Mouse (Mus musculus) left cerebral cortex, adult 9 months (tissue): ENCODE results near the gene Casp7.
A peak's percentile ranks its signal among the peaks of the same experiment; 100 is the strongest.
"Not testable (repeated sequence)": the region's sequence is repeated elsewhere in the genome, so short reads cannot be mapped to it uniquely, and the experiment has no call there.

Experiments used
- DNase-seq, 2 experiments: peaks; one replicate each; pipeline ENCODE4 v3.0.0; 2022; ENCODE audit warnings: low spot score in 2 of 2

Gene Casp7

DNA sequence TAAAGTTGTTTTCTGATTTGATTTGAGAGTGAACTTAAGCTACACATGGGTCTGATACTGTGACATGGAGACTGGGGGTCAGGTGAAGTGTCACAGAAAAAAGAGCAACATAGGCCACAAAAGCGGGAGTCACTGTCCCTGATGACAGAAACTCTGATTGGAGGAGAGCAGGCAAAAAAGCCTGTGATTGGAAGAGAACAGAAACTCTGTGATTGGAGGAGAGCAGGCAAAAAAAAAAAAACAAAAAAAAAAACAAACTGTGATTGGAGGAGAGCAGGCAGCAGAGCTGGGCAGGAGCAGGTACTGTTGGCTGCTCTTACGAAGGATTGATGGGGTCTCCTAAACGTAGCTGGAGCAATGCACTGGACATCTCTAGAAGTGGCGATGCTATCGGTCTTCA, 11.4 kb upstream of the Casp7 start:
- no peak for DNase-seq

GRCm38 (mm10) chr19:56386095-56386494, 10.8 kb upstream of the Casp7 start:
- no peak for DNase-seq

GRCm38 (mm10) chr19:56387726-56388302, 9.1 kb upstream of the Casp7 start:
- DNase-seq = no peak

- no peak for DNase-seq
These were observed 7.8 kb upstream of the Casp7 start for GRCm38 (mm10) chr19:56389176-56389575.

DNA sequence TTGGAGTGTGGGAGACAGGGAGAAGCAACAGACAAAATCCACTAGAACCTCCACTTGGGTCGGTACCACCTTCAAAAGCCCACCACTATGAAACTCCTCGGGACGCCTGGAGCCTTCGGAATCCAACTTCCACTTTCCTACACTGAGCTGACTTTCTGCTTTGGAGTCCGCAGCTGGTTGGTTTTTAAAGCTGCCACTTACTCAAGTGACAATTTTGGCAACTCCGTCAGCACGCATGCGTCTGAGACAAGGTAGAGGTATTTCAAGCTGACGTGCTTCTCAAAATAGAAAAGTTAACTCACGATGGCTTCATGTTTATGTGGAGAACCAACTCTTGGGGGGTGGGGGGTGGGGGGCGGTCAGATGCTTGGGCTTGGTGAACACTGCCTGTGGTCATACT, 7.0 kb upstream of the Casp7 start, which contains the start of gene Nrap:
Nrap (minus strand) TSS at position 159 of the 400 bp plus-strand sequence.
- DNase-seq = no peak

GRCm38 (mm10) chr19:56391307-56392046, 5.5 kb upstream of the Casp7 start:
- no peak for DNase-seq

DNA sequence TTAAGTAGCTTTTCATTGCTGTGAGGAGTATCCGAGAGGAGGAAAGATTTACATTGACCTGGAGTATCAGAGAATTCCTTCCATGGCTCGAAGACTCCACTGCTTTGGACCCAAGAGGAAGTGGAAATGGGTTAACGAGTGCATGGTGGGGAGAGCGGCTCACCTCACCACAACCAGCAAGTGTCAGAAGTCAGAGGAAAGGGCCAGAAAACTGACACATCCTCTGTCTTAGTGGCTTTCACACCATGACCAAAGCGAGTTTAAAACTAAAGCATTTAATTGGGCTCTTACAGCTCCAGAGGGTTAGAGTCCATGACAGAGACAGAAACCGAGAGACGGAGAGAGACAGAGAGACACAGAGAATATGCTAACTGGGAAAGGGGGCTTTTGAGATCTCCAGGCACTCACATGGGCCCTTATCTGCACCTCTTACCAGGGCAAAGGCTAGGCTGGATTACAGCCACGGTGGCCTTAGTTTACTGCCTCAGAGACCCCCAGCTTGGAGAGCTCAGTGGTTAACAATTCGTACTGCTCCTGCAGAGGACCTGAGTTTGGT, 3.5 kb upstream of the Casp7 start:
- DNase-seq = no peak

- DNase-seq = no peak
These were observed 1.6 kb upstream of the Casp7 start for GRCm38 (mm10) chr19:56395183-56395935.

DNA sequence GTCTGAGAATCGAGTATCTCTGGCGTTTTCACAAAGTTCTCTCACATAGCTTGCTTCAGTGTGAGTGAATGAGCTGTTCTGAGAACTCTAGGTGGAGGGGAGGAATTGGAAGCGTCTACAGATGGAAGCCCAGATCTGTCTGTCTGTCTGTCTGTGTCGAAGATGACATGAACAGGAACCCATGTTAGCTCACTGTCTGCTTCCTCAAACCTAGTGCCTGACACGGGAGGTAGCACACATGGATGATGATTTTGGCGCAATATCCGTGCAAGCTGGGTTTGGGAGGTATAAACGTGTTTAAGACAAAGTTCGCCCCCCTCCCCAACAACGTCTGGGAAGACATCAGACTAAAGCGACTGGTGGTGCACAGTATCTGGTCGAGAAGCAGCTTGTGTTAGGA, 702 bp upstream of the Casp7 start:
- no peak for DNase-seq

- DNase-seq = no peak
These were observed 966 bp downstream of the Casp7 start for GRCm38 (mm10) chr19:56397663-56398527.

- no peak for DNase-seq
These were observed 1.5 kb downstream of the Casp7 start for GRCm38 (mm10) chr19:56398528-56398795.

DNA sequence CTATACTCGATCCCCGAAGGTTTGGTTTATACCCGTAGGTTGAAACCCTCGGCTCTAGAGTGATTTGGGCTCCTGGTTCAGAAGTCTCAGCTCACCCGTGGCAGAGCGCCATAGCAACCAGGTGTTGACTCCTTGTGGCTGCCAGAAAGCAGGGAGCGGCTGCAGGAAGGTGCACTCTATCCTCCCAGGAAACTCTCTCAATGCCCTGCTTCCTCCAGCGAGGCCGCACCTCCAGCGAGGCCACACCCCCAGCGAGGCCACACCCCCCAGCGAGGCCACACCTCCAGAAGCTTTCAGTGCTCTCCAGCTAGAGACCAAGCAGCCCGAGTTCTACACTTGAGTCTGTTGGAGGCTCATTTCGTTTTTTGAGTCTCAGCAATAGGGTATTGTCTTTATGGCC, 3.3 kb downstream of the Casp7 start:
- no peak for DNase-seq

DNA sequence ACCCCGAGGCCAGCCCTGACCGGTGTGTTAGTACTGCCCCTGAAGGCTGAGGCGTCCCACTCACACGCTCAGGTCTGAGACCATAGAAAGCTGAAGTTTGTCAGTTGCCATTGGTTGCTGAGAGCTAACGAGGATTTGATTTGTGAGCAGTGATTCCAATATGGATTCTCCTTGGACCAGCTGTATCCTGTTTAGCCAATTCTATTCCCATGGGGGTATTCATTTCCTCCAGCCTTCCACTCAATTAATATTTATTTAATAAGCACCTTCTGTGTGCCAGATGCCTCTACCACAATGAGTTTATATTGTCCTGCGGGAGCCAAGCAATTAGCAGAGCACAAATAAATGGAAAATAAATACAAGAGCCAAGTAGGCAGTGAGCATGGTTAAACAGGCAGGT, 4.9 kb downstream of the Casp7 start:
- DNase-seq = no peak

DNA sequence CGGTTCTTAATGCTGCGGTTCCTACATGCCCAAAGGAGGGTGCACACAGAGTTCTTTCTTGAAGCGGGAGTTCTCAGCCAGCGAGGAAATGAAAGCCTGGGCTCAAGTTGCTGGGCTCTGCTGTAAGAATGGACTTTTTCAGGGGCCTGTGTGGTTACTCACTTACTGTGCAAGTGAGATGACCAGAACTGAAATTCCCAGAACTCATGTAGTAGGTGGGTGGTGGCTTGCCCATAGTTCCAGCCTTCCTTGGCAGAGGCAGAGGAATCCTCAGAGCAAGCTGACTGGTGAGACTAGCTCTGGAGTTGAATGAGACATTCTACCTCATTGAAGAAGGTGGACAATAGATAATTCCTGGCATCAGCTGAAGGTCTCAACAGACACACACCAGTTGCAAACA, 8.9 kb downstream of the Casp7 start:
- no peak for DNase-seq

- DNase-seq = no peak
These were observed 9.7 kb downstream of the Casp7 start for GRCm38 (mm10) chr19:56406581-56406980.

DNA sequence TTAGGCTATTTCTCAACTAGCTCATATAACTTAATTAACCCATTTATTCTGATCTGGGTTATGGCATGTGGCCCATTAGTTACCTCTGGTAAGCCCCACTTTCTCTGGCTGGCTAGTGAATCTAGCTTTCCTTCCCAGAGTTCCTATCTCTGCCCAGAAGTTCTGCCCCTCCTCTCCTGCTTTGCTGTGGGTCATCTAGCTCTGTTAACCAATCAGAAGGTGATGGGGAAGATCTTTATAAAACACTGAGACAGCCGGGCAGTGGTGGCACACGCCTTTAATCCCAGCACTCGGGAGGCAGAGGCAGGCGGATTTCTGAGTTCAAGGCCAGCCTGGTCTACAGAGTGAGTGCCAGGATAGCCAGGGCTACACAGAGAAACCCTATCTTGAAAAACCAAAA, 13.0 kb downstream of the Casp7 start:
- DNase-seq = not testable (repeated sequence)

GRCm38 (mm10) chr19:56418404-56418803, 21.5 kb downstream of the Casp7 start:
- no peak for DNase-seq

DNA sequence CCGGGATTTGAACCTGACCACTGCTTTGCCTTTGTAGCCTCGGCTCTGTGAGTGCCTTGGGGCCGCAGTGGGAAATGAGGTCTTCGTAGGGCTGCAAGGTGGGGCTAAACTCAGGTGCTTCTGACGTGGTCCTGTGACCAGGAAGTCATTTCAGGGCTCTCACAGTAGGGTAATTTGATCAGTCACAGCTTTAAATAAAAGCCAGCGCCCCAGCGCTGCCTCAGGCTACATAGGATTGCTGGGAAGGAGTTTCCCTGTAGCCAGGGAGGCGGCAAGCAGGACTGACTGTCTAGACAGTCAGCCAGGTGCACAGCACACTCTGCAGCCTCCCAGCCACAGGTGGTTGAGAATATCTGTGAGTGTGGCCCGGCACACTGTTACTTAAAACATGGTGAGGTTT, 22.5 kb downstream of the Casp7 start:
- DNase-seq = no peak

DNA sequence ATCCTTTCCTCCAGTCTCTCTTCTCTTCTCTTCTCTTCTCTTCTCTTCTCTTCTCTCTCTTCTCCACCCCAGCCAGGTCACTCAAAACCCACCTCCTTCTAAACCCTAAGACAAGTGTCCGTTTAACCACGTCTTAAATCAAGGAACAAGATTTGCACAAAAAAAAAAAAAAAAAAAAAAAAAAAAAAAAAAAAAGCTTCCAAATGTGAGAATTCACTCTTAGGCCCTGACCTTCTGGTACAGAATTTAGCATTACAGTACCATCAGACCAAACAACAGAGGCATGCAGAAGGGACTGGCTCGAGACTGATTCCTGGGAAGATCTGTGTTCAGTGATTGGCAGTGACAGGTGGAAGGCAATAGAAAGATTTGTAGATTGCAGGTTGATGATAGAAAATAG, 23.4 kb downstream of the Casp7 start:
- no peak for DNase-seq

DNA sequence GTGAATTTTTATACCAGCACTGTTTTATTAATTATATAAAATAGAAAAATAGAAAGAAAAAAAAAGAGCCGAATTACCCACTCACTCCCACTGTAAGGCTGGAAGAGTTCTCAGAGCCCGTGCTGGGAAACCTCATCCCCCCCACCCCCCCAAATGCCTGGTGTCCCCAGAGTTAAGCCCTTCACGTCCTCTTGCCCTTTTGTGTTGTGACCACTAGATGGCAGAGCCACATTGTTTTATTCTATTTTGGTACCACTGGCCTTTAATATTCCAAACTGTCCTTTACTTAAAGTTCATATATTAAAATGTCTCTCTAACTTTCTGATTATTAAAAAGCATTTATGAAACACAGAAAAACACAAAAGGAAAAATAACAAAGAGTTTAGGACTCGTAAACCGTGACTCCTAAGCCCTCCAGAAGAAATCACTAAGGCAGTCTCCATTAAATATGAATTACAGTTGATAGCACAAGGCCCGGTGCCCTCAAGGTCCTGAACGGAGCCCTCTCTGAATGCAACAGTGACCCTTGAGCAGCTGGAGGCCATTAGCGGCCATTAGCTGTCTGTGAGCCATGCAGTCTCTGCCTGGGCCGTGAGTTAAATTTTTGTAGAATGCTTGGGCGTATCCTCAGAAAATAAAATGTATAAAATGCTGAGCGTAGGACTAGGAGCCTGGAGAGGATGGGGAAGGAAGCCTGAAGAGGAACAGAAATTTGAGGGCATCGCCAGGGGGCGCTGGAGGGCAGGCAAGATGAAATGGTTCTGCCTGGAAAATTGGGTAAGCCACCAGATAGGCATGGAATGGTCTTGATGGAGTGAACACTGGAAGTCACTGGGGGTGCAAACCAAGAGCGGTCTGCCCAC, 25.8 kb downstream of the Casp7 start:
- DNase-seq = peak; percentile 73 to 97

- DNase-seq = peak in 1 of 2 experiments; percentile 66
These were observed 26.4 kb downstream of the Casp7 start for GRCm38 (mm10) chr19:56423370-56423769.
